Mouse (Mus musculus) lung, postnatal 0 days (tissue): ENCODE measurements around the gene Mat1a.

Experiments used
- CTCF ChIP-seq: IDR thresholded peaks from 2 replicates; pipeline ENCODE4 v1.5.1; 2016; ENCODE audit warnings: antibody characterized with exemption, mild to moderate bottlenecking
- EP300 ChIP-seq: IDR thresholded peaks from 2 replicates; pipeline ENCODE4 v1.6.1; 2016; ENCODE audit warnings: antibody characterized with exemption, mild to moderate bottlenecking, control low read depth

DNA sequence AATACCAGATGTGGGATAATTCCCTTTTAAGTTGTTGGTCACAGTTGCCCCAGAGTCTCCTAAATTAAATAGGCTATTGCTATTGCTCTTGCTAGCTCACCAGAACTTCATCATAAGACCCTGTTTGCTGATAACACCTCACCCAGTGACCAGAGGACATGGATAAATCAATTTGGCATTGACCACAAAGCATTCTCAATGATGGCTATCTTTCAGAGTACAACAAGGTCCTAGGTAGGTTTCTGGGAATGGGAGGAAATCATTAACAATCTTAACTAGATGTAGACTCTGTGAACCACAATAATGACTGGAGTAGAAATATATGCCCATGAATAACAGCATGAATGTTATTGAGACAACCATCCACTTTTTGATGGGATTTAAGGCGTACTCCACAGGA is 35.9 kb downstream of the Mat1a start:
- TF ChIP-seq CTCF (no peak), EP300 (no peak)
